Mouse (Mus musculus): ENCODE measurements around the gene Zeb2. TPM values are rescaled to one million over a fixed set of nuclear protein-coding genes. Genes with fewer than 3 reads are reported as not detected.
A peak's percentile ranks its signal among the peaks of the same experiment; 100 is the strongest.

Gene Zeb2
- total and polyA plus RNA-seq, 3 experiments = 16.5 to 50.0 (median 46.7) TPM

- intact Hi-C loops (cut with DNase I) = no loop called here
- Histone ChIP-seq H3K27me3 (ENCODE audit: control insufficient read depth, insufficient read depth, low read length) (no peaks in the 10 kb centered on the region), H3K9ac (ENCODE audit: low read depth, low read length) (no peak overlapping the region), H3K4me1 (ENCODE audit: control insufficient read depth, insufficient read depth, low read length) (peaks cover 11% of the 10 kb centered on the region), H3K79me2 (replicated peaks; ENCODE audit: control insufficient read depth, insufficient read depth, low read length) (no peaks in the 10 kb centered on the region), H3K27ac (peak overlapping the region; percentile 4; the same call in 1 of the 2 replicates), H3K36me3 (ENCODE audit: control insufficient read depth, insufficient read depth, low read length) (peaks cover 8% of the 10 kb centered on the region), H3K4me3 (no peak overlapping the region)
- 54% methylated on average over 6 of the region's 6 CpGs for WGBS
- DNase-seq = no peak
- TF ChIP-seq CTCF (IDR thresholded peaks at IDR 0.05) (no peak), EP300 (IDR thresholded peaks at IDR 0.05; ENCODE audit: insufficient read depth, low read depth, low read length) (no peak), POLR2A (IDR thresholded peaks at IDR 0.05; ENCODE audit: insufficient read depth, low read depth, low read length) (no peak)
Observed at GRCm38 (mm10) chr2:45062136-45062535, 55.1 kb downstream of the Zeb2 start.

- Histone ChIP-seq H3K79me2 (replicated peaks; ENCODE audit: control insufficient read depth, insufficient read depth, low read length) (no peaks in the 10 kb centered on the region), H3K27me3 (ENCODE audit: control insufficient read depth, insufficient read depth, low read length) (no peaks in the 10 kb centered on the region), H3K27ac (no peak overlapping the region), H3K4me1 (ENCODE audit: control insufficient read depth, insufficient read depth, low read length) (peaks cover 9% of the 10 kb centered on the region), H3K4me3 (no peak overlapping the region), H3K9ac (ENCODE audit: low read depth, low read length) (no peak overlapping the region), H3K36me3 (ENCODE audit: control insufficient read depth, insufficient read depth, low read length) (peaks cover 10% of the 10 kb centered on the region)
- intact Hi-C loops (cut with DNase I) = no loop called here
- 65% methylated on average over 4 of the region's 4 CpGs for WGBS
- no peak for TF ChIP-seq EP300 (IDR thresholded peaks at IDR 0.05; ENCODE audit: insufficient read depth, low read depth, low read length)
- no peak for TF ChIP-seq POLR2A (IDR thresholded peaks at IDR 0.05; ENCODE audit: insufficient read depth, low read depth, low read length)
- no peak for TF ChIP-seq CTCF (IDR thresholded peaks at IDR 0.05)
- DNase-seq = no peak
Observed at GRCm38 (mm10) chr2:45060768-45061167, 56.4 kb downstream of the Zeb2 start.

- Histone ChIP-seq H3K4me3 (no peak overlapping the region), H3K36me3 (ENCODE audit: control insufficient read depth, insufficient read depth, low read length) (peaks cover 10% of the 10 kb centered on the region), H3K9ac (ENCODE audit: low read depth, low read length) (no peak overlapping the region), H3K27me3 (ENCODE audit: control insufficient read depth, insufficient read depth, low read length) (no peaks in the 10 kb centered on the region), H3K27ac (no peak overlapping the region), H3K4me1 (ENCODE audit: control insufficient read depth, insufficient read depth, low read length) (peaks cover 9% of the 10 kb centered on the region), H3K79me2 (replicated peaks; ENCODE audit: control insufficient read depth, insufficient read depth, low read length) (no peaks in the 10 kb centered on the region)
- 87% methylated on average over 9 of the region's 9 CpGs for WGBS
- DNase-seq = no peak
- intact Hi-C loops (cut with DNase I) = no loop called here
- TF ChIP-seq CTCF (IDR thresholded peaks at IDR 0.05) (no peak), EP300 (IDR thresholded peaks at IDR 0.05; ENCODE audit: insufficient read depth, low read depth, low read length) (no peak), POLR2A (IDR thresholded peaks at IDR 0.05; ENCODE audit: insufficient read depth, low read depth, low read length) (no peak)
Observed at GRCm38 (mm10) chr2:45060202-45060601, 57.0 kb downstream of the Zeb2 start.

GRCm38 (mm10) chr2:45059599-45059998, 57.6 kb downstream of the Zeb2 start:
- no peak for TF ChIP-seq CTCF (IDR thresholded peaks at IDR 0.05)
- no peak for TF ChIP-seq EP300 (IDR thresholded peaks at IDR 0.05; ENCODE audit: insufficient read depth, low read depth, low read length)
- TF ChIP-seq POLR2A (IDR thresholded peaks at IDR 0.05; ENCODE audit: insufficient read depth, low read depth, low read length) = no peak
- no peak for DNase-seq
- intact Hi-C loops (cut with DNase I) = no loop called here
- peaks cover 9% of the 10 kb centered on the region for H3K4me1 ChIP-seq (ENCODE audit: control insufficient read depth, insufficient read depth, low read length)
- no peaks in the 10 kb centered on the region for H3K79me2 ChIP-seq (replicated peaks; ENCODE audit: control insufficient read depth, insufficient read depth, low read length)
- H3K36me3 ChIP-seq (ENCODE audit: control insufficient read depth, insufficient read depth, low read length) = peaks cover 10% of the 10 kb centered on the region
- no peaks in the 10 kb centered on the region for H3K27me3 ChIP-seq (ENCODE audit: control insufficient read depth, insufficient read depth, low read length)
- no peak overlapping the region for H3K9ac ChIP-seq (ENCODE audit: low read depth, low read length)
- 86% methylated on average over 4 of the region's 4 CpGs for WGBS
- H3K27ac ChIP-seq = no peak overlapping the region
- H3K4me3 ChIP-seq = no peak overlapping the region

GRCm38 (mm10) chr2:45059010-45059409, 58.2 kb downstream of the Zeb2 start:
- intact Hi-C loops (cut with DNase I) = no loop called here
- Histone ChIP-seq H3K36me3 (ENCODE audit: control insufficient read depth, insufficient read depth, low read length) (peaks cover 10% of the 10 kb centered on the region), H3K27me3 (ENCODE audit: control insufficient read depth, insufficient read depth, low read length) (no peaks in the 10 kb centered on the region), H3K4me1 (ENCODE audit: control insufficient read depth, insufficient read depth, low read length) (peaks cover 12% of the 10 kb centered on the region), H3K9ac (ENCODE audit: low read depth, low read length) (no peak overlapping the region), H3K79me2 (replicated peaks; ENCODE audit: control insufficient read depth, insufficient read depth, low read length) (no peaks in the 10 kb centered on the region), H3K4me3 (no peak overlapping the region), H3K27ac (no peak overlapping the region)
- 91% methylated on average over 12 of the region's 12 CpGs for WGBS
- no peak for DNase-seq
- no peak for TF ChIP-seq CTCF (IDR thresholded peaks at IDR 0.05)
- no peak for TF ChIP-seq POLR2A (IDR thresholded peaks at IDR 0.05; ENCODE audit: insufficient read depth, low read depth, low read length)
- no peak for TF ChIP-seq EP300 (IDR thresholded peaks at IDR 0.05; ENCODE audit: insufficient read depth, low read depth, low read length)

- H3K9ac ChIP-seq (ENCODE audit: low read depth, low read length) = no peak overlapping the region
- peaks cover 10% of the 10 kb centered on the region for H3K36me3 ChIP-seq (ENCODE audit: control insufficient read depth, insufficient read depth, low read length)
- TF ChIP-seq EP300 (IDR thresholded peaks at IDR 0.05; ENCODE audit: insufficient read depth, low read depth, low read length) = no peak
- TF ChIP-seq CTCF (IDR thresholded peaks at IDR 0.05) = no peak
- no peaks in the 10 kb centered on the region for H3K27me3 ChIP-seq (ENCODE audit: control insufficient read depth, insufficient read depth, low read length)
- no peaks in the 10 kb centered on the region for H3K79me2 ChIP-seq (replicated peaks; ENCODE audit: control insufficient read depth, insufficient read depth, low read length)
- WGBS = 87% methylated on average over 9 of the region's 9 CpGs
- no peak overlapping the region for H3K4me3 ChIP-seq
- H3K27ac ChIP-seq = no peak overlapping the region
- no peak for DNase-seq
- peaks cover 11% of the 10 kb centered on the region for H3K4me1 ChIP-seq (ENCODE audit: control insufficient read depth, insufficient read depth, low read length)
- intact Hi-C loops (cut with DNase I) = no loop called here
Observed at GRCm38 (mm10) chr2:45058183-45058582, 59.0 kb downstream of the Zeb2 start.
